Mouse (Mus musculus) common myeloid progenitor, adult 5-6 weeks (primary cell): ENCODE measurements around the gene Gm6217. TPM values are rescaled to one million over a fixed set of nuclear protein-coding genes. Genes with fewer than 3 reads are reported as not detected.

ENCODE experiments used
- ATAC-seq: replicated peaks from 2 replicates; pipeline ENCODE4 v1.8.0; 2016; ENCODE audit warnings: low read depth, mild to moderate bottlenecking, moderate TSS enrichment, inconsistent platforms; ENCODE audit not compliant: poor library complexity, severe bottlenecking
- total RNA-seq: library from RNA; stranded (forward); fragments of 200-1000, 187-1606 nt; gene quantifications from 2 replicates; pipeline ENCODE4 v1.2.3, GENCODE M21; 2017

The Gm6217 gene
- total RNA-seq, 1 experiment from 2014 or later = not detected

GRCm38 (mm10) chr1:82893269-82893668, 37.9 kb downstream of the Gm6217 start:
- no peak for ATAC-seq

Other genes with a start within 250 kb of the Gm6217 start
- 49.9 and 59.7 TPM in 2 replicates for gene Mff, start 206.5 kb downstream of the Gm6217 start, total RNA-seq
- not detected in 2 replicates for gene Tm4sf20, start 162.9 kb downstream of the Gm6217 start, total RNA-seq
- gene Gm47791, start 160.2 kb downstream of the Gm6217 start, total RNA-seq = not detected in 2 replicates
- gene Agfg1, start 91.9 kb downstream of the Gm6217 start, total RNA-seq = 32.1 and 33.8 TPM in 2 replicates
- not detected in 2 replicates for gene A030005L19Rik, start 18.1 kb downstream of the Gm6217 start, total RNA-seq
- gene A030014E15Rik, start 6.5 kb downstream of the Gm6217 start, total RNA-seq = not detected in 2 replicates
- gene A030003K21Rik, start 12.0 kb upstream of the Gm6217 start, total RNA-seq = not detected in 2 replicates
- not detected in 2 replicates for gene Gm7544, start 24.6 kb upstream of the Gm6217 start, total RNA-seq
- not detected in 2 replicates for gene Gm47955, start 28.9 kb upstream of the Gm6217 start, total RNA-seq
- gene Gm47959, start 69.1 kb upstream of the Gm6217 start, total RNA-seq = not detected in 2 replicates
- not detected in 2 replicates for gene Slc19a3, start 107.0 kb upstream of the Gm6217 start, total RNA-seq
- gene Krtap28-10, start 111.1 kb upstream of the Gm6217 start, total RNA-seq = not detected in 2 replicates
- not detected in 2 replicates for gene Gm47969, start 113.5 kb upstream of the Gm6217 start, total RNA-seq
- gene A030005K14Rik, start 128.0 kb upstream of the Gm6217 start, total RNA-seq = not detected in 2 replicates
- gene Krtap28-13, start 129.5 kb upstream of the Gm6217 start, total RNA-seq = not detected in 2 replicates
- gene Ccl20, start 185.4 kb upstream of the Gm6217 start, total RNA-seq = not detected in 2 replicates
- gene Daw1, start 228.4 kb upstream of the Gm6217 start, total RNA-seq = not detected in 2 replicates